Mouse (Mus musculus): Measurements from ENCODE around the gene Prr15. TPM values are rescaled to one million over a fixed set of nuclear protein-coding genes. Genes with fewer than 3 reads are reported as not detected.

The Prr15 gene
- polyA plus RNA-seq, 3 experiments from 2014 or later = 0.39 to 0.59 TPM; not detected in 1

Other genes with a start within 250 kb of the Prr15 start
- gene Wipf3, start 103.8 kb downstream of the Prr15 start, polyA plus RNA-seq (2017; shearing (Covaris generic)) = under 1 TPM in 1 of 3 experiments, not detected in 2; 0.19 TPM
- under 1 TPM in 1 of 3 experiments, not detected in 2; 0.13 TPM for gene Scrn1, start 240.7 kb downstream of the Prr15 start, polyA plus RNA-seq (2017; shearing (Covaris generic))